Mouse (Mus musculus) layer of hippocampus, postnatal 36 days (tissue): ENCODE measurements around the gene Gm49425. TPM values are rescaled to one million over a fixed set of nuclear protein-coding genes. Genes with fewer than 3 reads are reported as not detected.

Source experiments
- DNase-seq, 2 experiments: peaks; one replicate each; pipeline ENCODE4 v3.0.0; 2022
- microRNA-seq, 2 experiments: library from miRNA; unstranded; fragments of <30 nt; microRNA quantifications; one replicate each; pipeline ENCODE4 v1.2.0; 2021
- total RNA-seq, 2 experiments: library from RNA; stranded (reverse); gene quantifications; 2 replicates each; pipeline ENCODE4 v1.2.3; 2021

Gm49425 gene
- total RNA-seq, 2 experiments from 2014 or later = not detected

DNA sequence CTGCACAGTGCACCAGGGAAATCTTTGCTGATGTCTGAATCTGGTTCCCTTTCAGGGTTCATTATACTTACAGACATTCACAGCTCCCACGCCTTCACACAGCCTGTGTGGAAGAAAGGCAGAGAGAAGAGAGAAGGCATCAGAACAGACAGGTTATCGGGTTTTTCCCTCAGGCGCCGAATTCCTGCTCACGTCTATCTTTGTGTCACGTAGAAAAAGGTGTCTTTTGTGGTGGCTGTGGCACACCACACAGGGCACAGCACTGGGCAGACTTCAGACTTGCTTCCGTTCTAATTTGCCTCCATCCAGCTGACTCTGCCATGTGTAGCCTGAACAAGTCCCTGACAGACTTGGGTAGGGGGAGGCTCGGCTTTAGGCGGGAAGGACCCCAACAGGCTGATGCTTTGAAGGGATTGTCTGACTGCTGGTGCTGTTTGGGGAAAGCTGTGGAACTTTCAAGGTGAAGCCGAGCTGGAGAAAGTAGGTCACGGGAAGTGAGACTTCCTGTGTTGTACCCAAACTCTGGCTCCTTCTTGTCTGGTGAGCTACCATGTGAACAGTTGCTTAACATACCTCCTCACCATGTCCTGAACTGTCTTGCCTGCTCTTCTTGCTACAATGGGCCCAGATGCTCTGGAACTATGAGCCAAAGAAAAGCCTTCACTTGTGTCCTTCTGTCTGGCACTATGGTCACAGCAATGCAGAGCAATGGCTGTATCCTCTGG, 31.0 kb downstream of the Gm49425 start:
- DNase-seq = peak in 1 of 2 experiments; percentile 11

DNA sequence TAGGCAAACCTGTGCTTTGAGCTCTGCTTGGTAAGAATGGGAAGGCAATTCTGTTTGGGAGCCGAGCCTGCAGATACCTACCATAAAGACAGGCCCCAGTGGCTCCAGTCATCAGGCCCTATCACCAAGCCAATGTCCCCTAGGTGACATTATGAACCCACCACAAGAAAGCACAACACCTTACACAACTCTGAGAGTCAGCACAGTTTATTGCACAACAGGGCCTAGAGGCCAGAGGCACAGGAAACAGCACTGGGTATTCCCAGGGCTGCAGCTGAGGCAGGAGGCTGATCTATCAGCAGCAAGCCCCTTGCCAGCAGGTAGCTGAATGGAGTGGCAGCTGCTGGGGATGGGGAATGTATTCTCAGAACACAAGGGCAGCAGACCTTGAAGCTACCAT, 32.1 kb downstream of the Gm49425 start:
- DNase-seq = no peak

DNA sequence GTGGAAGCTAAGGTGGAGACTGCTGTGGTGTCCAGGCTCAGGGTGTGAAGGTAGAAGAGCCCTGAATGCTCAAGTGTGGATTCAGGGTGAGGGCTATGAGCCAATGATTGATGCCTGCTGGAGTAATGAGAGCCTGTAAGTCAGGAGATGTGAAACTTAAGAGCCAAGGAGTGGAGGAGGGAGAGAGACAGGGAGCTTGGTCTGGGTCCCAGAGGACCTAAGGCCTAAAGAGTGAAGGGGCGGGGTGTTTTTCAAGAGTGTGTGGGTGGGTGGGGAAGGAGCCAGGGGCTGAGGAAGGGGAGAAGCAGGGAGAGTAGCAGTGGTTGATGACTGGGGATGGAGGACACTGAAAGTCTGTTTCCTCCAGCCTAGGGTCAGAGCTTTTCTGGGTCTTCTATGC, 33.4 kb downstream of the Gm49425 start:
- no peak for DNase-seq

DNA sequence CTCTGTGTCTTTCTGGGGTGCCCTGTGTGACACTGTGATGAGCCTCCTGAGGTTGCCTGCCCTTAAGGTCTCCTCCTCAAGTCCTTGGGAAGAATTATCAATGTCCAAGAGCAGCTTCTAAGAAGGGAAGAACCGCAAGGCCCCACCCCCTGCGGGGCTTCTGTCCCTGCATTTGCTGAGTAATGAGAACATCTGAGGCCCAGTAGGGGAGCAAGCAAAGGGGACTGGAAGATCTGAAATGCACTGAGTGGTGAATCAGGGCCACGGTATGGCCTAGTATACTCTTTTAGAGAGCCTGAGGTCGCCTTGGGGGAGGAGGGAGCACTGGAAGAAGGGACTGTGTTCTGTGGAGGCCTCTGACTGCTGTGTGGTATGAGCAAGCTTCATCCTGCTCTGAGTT, 35.0 kb downstream of the Gm49425 start:
- DNase-seq = no peak

DNA sequence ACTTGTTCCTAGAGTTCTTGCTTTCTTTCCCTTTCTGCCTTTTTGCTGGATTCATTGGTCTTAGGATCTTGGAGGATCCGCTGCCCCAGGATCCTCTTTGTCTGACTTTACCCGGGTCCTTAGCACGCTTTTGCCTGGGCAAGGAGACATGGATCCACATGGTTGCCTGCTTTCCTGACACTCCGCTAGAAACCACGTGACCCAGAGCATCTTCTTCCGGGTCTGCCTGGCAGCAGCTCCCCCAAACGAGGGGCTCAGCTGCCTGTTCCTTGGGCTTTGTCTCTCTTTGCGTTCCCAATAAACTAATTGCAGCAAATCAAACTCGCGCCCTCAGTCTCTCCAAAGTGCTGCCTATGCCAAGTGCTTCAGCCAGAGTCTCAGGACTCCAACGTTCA, 37.4 kb downstream of the Gm49425 start:
- DNase-seq = no peak

DNA sequence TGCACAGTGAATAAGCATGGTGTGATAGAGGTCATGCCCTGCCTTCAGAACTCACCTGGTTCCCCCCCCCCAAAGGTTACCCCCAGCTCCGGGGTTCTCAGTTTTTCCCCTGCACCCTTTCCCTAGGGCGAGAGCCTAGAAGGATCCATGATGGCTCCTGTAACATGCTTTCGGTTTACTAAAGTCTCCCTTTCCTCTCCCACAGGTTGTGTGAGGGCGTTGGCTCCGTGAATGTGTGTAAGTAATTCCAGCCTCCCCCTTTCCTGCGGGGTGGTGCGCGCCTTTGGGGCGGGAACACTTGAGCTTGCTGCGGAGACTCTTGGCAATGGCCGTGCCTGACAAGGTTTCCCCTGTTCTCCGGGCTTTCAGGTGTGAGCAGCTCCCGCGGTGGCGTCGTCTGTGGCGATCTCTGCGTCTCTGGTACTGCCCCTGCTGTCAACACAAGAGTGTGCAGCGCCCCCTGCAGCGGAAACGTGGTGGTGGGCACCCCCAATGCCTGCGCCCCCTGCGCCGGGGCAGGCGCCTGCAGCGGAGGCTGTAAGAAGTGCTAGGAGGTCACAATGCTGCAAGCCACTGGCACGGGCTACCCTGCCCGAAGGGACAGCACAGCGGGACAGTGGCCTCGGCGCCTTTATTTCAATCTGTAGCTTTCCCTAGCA, 37.9 kb downstream of the Gm49425 start:
- peak; percentile 30 to 43 for DNase-seq

DNA sequence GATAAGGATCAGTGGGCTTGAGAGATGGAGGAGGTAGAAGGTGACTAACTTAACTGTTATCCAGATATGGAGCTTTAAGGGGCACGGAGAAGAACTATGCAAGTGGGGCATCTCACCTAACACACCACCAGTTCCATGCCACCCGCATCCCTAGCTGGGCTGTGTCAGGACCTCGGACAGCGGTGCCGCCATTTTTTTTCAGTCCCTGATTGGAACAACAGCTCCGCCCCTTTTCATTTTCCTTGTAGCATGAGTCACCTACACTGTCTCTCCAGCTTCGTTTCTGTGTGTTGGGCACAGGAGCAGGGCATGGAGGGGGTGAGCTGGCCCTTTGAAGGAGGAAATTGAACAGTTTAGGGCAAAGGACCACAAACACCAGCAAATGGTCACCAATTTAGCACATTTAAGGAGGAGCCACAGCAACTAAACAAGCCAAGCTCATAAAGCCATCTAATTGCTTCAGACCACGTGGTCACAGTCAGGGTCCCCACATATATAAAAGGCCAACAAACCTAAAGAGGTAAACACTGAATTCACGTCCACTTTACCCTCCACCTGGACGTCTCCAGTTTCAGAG, 44.0 kb downstream of the Gm49425 start, which contains the start of gene Krt86:
TSS of gene Krt86 (plus strand) at position 527 of the 577 bp plus-strand sequence.
- DNase-seq = no peak

DNA sequence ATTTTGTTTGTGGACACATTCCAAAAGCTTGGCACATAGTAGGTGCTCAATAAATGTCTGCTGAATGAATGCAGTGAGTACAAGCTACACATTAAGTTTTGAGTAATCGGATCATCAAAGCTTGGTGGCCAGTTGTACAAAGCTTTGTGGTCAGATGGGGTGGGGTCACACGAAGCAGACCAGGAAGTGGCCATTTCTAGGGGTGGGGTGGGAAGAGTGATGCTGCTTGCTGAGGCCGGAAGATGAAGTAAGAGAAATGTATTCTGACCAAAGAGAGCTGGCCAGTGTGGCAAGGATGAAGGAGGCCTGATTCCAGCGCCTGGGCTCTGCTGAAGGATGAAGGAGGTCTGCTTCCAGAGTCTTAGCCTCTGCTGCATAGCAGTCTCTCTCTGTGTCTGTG, 48.0 kb downstream of the Gm49425 start:
- no peak for DNase-seq

Small RNA genes lying within 50 kb of the gene (microRNA-seq; reads per million reads assigned to microRNA genes)
- gene Gm44393 = 0 reads per million in 2 experiments

Other genes starting within 250 kb of the Gm49425 start
- gene Atg101, start 233.0 kb downstream of the Gm49425 start, total RNA-seq = 10 to 100 TPM; 48.8 to 49.5 TPM
- gene 6030408B16Rik, start 224.0 kb downstream of the Gm49425 start, total RNA-seq = under 1 TPM; 0.20 to 0.30 TPM
- under 1 TPM in 1 of 2 experiments, not detected in 1; 0.46 TPM for gene Krt80, start 147.1 kb downstream of the Gm49425 start, total RNA-seq
- gene Krt7, start 106.2 kb downstream of the Gm49425 start, total RNA-seq = not detected
- under 1 TPM; 0.48 to 0.77 TPM for gene Krt87, start 78.5 kb downstream of the Gm49425 start, total RNA-seq
- not detected for gene Krt88, start 69.5 kb downstream of the Gm49425 start, total RNA-seq
- not detected for gene Krt81, start 53.5 kb downstream of the Gm49425 start, total RNA-seq
- gene Krt86, start 43.8 kb downstream of the Gm49425 start, total RNA-seq = not detected
- gene Krt83, start 25.7 kb downstream of the Gm49425 start, total RNA-seq = not detected
- not detected for gene Krt84, start 15.6 kb upstream of the Gm49425 start, total RNA-seq
- not detected for gene Krt82, start 33.4 kb upstream of the Gm49425 start, total RNA-seq
- not detected for gene Krt90, start 45.7 kb upstream of the Gm49425 start, total RNA-seq
- gene Krt75, start 56.6 kb upstream of the Gm49425 start, total RNA-seq = not detected
- gene Gm5414, start 110.9 kb upstream of the Gm49425 start, total RNA-seq = not detected
- not detected for gene Gm5478, start 130.1 kb upstream of the Gm49425 start, total RNA-seq
- gene Krt6b, start 163.0 kb upstream of the Gm49425 start, total RNA-seq = not detected
- not detected for gene Krt6a, start 177.0 kb upstream of the Gm49425 start, total RNA-seq
- gene Krt5, start 195.6 kb upstream of the Gm49425 start, total RNA-seq = under 1 TPM; 0.56 to 0.85 TPM
- gene Krt71, start 225.8 kb upstream of the Gm49425 start, total RNA-seq = not detected